Mouse (Mus musculus) MEL (cell line): Measurements from ENCODE around the gene Mre11a.

Experiments
- GABPA ChIP-seq: IDR thresholded peaks from 2 replicates; pipeline ENCODE4 v1.6.1; 2012; ENCODE audit warnings: low read depth, mild to moderate bottlenecking, inconsistent platforms, low read length, improper control_type of control experiment, moderate library complexity
- SMC3 ChIP-seq: IDR thresholded peaks from 2 replicates; pipeline ENCODE4 v1.6.1; 2011; ENCODE audit warnings: low read depth, low read length, improper control_type of control experiment
- USF1 ChIP-seq: IDR thresholded peaks from 2 replicates; pipeline ENCODE4 v1.6.1; 2014; ENCODE audit warnings: low read depth, mild to moderate bottlenecking, inconsistent platforms, low read length, improper control_type of control experiment, moderate library complexity

GRCm38 (mm10) chr9:14868326-14868725 lies 83.9 kb downstream of the Mre11a start:
- no peak for TF ChIP-seq SMC3
- TF ChIP-seq USF1, result no peak
- TF ChIP-seq GABPA, result no peak
